Mouse (Mus musculus): ENCODE results near the gene Pde6d.

- TF ChIP-seq POLR2A (IDR thresholded peaks at IDR 0.05; ENCODE audit: low read depth, low read length): no peak
- TF ChIP-seq CTCF (conservative IDR thresholded peaks at IDR 0.05; ENCODE audit: insufficient read depth, insufficient read length, low read depth, low read length): peak; percentile 94
Observed at GRCm38 (mm10) chr1:86501559-86501958, 80.9 kb downstream of the Pde6d start.

All from kidney, adult 2 months (tissue).